Mouse (Mus musculus) brain, embryonic 14.5 days (tissue): Measurements from ENCODE around the gene Ahdc1. TPM values are rescaled to one million over a fixed set of nuclear protein-coding genes. Genes with fewer than 3 reads are reported as not detected.

Experiments
- DNase-seq: peaks from one replicate; pipeline ENCODE4 v3.0.0-alpha.2; 2011; ENCODE audit warnings: low read depth
- CTCF ChIP-seq: fragments of 200-500 bp; IDR thresholded peaks from 2 replicates; pipeline ENCODE4 v1.5.1; 2012; ENCODE audit warnings: inconsistent platforms, mild to moderate bottlenecking, moderate library complexity, borderline replicate concordance; ENCODE audit not compliant: insufficient read depth, insufficient read length; ENCODE audit errors: extremely low read depth
- POLR2A ChIP-seq: fragments of 200-500 bp; IDR thresholded peaks from 2 replicates; pipeline ENCODE4 v1.6.1; 2012; ENCODE audit warnings: mild to moderate bottlenecking, inconsistent platforms, borderline replicate concordance; ENCODE audit not compliant: poor library complexity, insufficient read depth, insufficient read length, severe bottlenecking; ENCODE audit errors: extremely low read depth
- polyA plus RNA-seq: library from polyadenylated mRNA; depleted of rRNA; stranded (reverse); fragments of >200 nt; gene quantifications from 2 replicates; pipeline ENCODE4 v1.2.3, GENCODE M21; 2012; rRNA removed

Gene Ahdc1
- polyA plus RNA-seq = 20.9 and 43.2 TPM in 2 replicates

GRCm38 (mm10) chr4:133011028-133011820 lies at the start of gene Ahdc1:
TSS of gene Ahdc1 (plus strand) at chr4:133011260.
- no peak for TF ChIP-seq CTCF
- 0 out of 2 replicates have a peak, but pooled peaks have one; percentile 46 for TF ChIP-seq POLR2A

GRCm38 (mm10) chr4:132961866-132962265 lies 49.2 kb upstream of the Ahdc1 start:
- DNase-seq = no peak
- TF ChIP-seq CTCF (no peak), POLR2A (no peak)

More at GRCm38 (mm10) chr4:133011028-133011820, at the start of gene Ahdc1:
- DNase-seq = peak; percentile 97

- TF ChIP-seq CTCF (no peak), POLR2A (no peak)
- no peak for DNase-seq
Measured at GRCm38 (mm10) chr4:132962628-132963027, 48.4 kb upstream of the Ahdc1 start.

GRCm38 (mm10) chr4:132963436-132963835 lies 47.6 kb upstream of the Ahdc1 start:
- no peak for TF ChIP-seq POLR2A
- no peak for TF ChIP-seq CTCF
- no peak for DNase-seq

- no peak for DNase-seq
- TF ChIP-seq POLR2A (no peak), CTCF (no peak)
Measured at GRCm38 (mm10) chr4:132964064-132964463, 47.0 kb upstream of the Ahdc1 start.

- DNase-seq = peak; percentile 52
- TF ChIP-seq POLR2A (no peak), CTCF (no peak)
Measured at GRCm38 (mm10) chr4:132964473-132964872, 46.6 kb upstream of the Ahdc1 start.

GRCm38 (mm10) chr4:132968105-132968938 lies 42.7 kb upstream of the Ahdc1 start:
- peak; percentile 49 for DNase-seq

GRCm38 (mm10) chr4:132971601-132972000 lies 39.5 kb upstream of the Ahdc1 start:
- no peak for TF ChIP-seq CTCF
- DNase-seq = no peak

More at GRCm38 (mm10) chr4:132968105-132968938, 42.7 kb upstream of the Ahdc1 start:
- no peak for TF ChIP-seq POLR2A
- no peak for TF ChIP-seq CTCF

GRCm38 (mm10) chr4:132972101-132972500 lies 39.0 kb upstream of the Ahdc1 start:
- DNase-seq = no peak
- TF ChIP-seq POLR2A = no peak

- DNase-seq = peak; percentile 65
- no peak for TF ChIP-seq POLR2A
- no peak for TF ChIP-seq CTCF
Measured at GRCm38 (mm10) chr4:132972556-132972955, 38.5 kb upstream of the Ahdc1 start.

- TF ChIP-seq POLR2A = no peak
- no peak for TF ChIP-seq CTCF
- no peak for DNase-seq
Measured at GRCm38 (mm10) chr4:132973186-132973585, 37.9 kb upstream of the Ahdc1 start.
